Mouse (Mus musculus) forebrain, embryonic 13.5 days (tissue): ENCODE measurements around the gene H2-Q2. TPM values are rescaled to one million over a fixed set of nuclear protein-coding genes. Genes with fewer than 3 reads are reported as not detected.
"Not testable (repeated sequence)": the region's sequence is repeated elsewhere in the genome, so short reads cannot be mapped to it uniquely, and the experiment has no call there.

Experiments
- ATAC-seq: fragments of 200-750 bp; cut with Nextera tagmentation; 2 replicates; pipeline ENCODE4 v1.8.0; 2017
- H3K27ac ChIP-seq: fragments of 300-500 bp; sonication (generic); 2 replicates; pipeline ENCODE4 v1.5.1; 2015; ENCODE audit warnings: inconsistent platforms, mild to moderate bottlenecking, moderate library complexity
- H3K27me3 ChIP-seq: fragments of 300-500 bp; sonication (generic); 2 replicates; pipeline ENCODE4 v1.6.1; 2015; ENCODE audit warnings: mild to moderate bottlenecking, inconsistent platforms
- H3K36me3 ChIP-seq: fragments of 300-500 bp; sonication (generic); 2 replicates; pipeline ENCODE4 v1.6.1; 2015; ENCODE audit warnings: mild to moderate bottlenecking, inconsistent platforms; ENCODE audit not compliant: poor library complexity, severe bottlenecking
- H3K4me1 ChIP-seq: fragments of 300-500 bp; sonication (generic); 2 replicates; pipeline ENCODE4 v1.6.1; 2015; ENCODE audit warnings: inconsistent platforms
- H3K4me2 ChIP-seq: fragments of 300-500 bp; sonication (generic); 2 replicates; pipeline ENCODE4 v1.6.1; 2015; ENCODE audit warnings: inconsistent platforms, mild to moderate bottlenecking, moderate library complexity
- H3K4me3 ChIP-seq: fragments of 300-500 bp; sonication (generic); 2 replicates; pipeline ENCODE4 v1.5.1; 2015; ENCODE audit warnings: mild to moderate bottlenecking, inconsistent platforms
- H3K9ac ChIP-seq: fragments of 300-500 bp; sonication (generic); 2 replicates; pipeline ENCODE4 v1.6.1; 2015; ENCODE audit warnings: mild to moderate bottlenecking, inconsistent platforms
- H3K9me3 ChIP-seq: fragments of 300-500 bp; sonication (generic); replicated peaks from 2 replicates; pipeline ENCODE4 v1.6.1; 2016; ENCODE audit warnings: inconsistent platforms
- WGBS: fragments of 180-500 bp; shearing (Covaris S2); methylation state at CpG from one replicate; pipeline ENCODE4 v1.1.7; 2015; 5-methylcytosine and 5-hydroxymethylcytosine counted together
- polyA plus RNA-seq: library from polyadenylated mRNA; unstranded; fragments of >200 nt; fragmentation: Nextera tagmentation; extraction: Ambion mirVana; gene quantifications from 2 replicates; pipeline ENCODE4 v1.2.1, GENCODE M21; 2015

The H2-Q2 gene
- polyA plus RNA-seq, 1 experiment from 2014 or later = 0.14 TPM

GRCm38 (mm10) chr17:35326000-35326399 is 16.0 kb upstream of the H2-Q2 start:
- not testable (repeated sequence) for H3K9me3 ChIP-seq, ATAC-seq, H3K9ac ChIP-seq, H3K4me2 ChIP-seq, H3K4me3 ChIP-seq, H3K4me1 ChIP-seq, H3K36me3 ChIP-seq, H3K27ac ChIP-seq
- peaks cover 20% of the 10 kb centered on the region for H3K27me3 ChIP-seq

- H3K36me3 ChIP-seq, ATAC-seq, H3K27ac ChIP-seq, H3K4me1 ChIP-seq, H3K27me3 ChIP-seq, H3K4me2 ChIP-seq, H3K9ac ChIP-seq, H3K4me3 ChIP-seq, H3K9me3 ChIP-seq: not testable (repeated sequence)
- WGBS = 62% methylated on average over 3 of the region's 3 CpGs
Observed at GRCm38 (mm10) chr17:35329714-35330113, 12.3 kb upstream of the H2-Q2 start.

- H3K9ac ChIP-seq, H3K27ac ChIP-seq, H3K4me3 ChIP-seq, ATAC-seq, H3K27me3 ChIP-seq, H3K36me3 ChIP-seq, H3K4me2 ChIP-seq, H3K9me3 ChIP-seq, H3K4me1 ChIP-seq: not testable (repeated sequence)
- WGBS = 78% methylated on average over 6 of the region's 6 CpGs
Observed at GRCm38 (mm10) chr17:35331546-35331945, 10.5 kb upstream of the H2-Q2 start.

GRCm38 (mm10) chr17:35342711-35343476 is 852 bp downstream of the H2-Q2 start:
- H3K36me3 ChIP-seq = no peaks in the 10 kb centered on the region
- H3K4me3 ChIP-seq = peak overlapping the region; percentile 40
- H3K4me2 ChIP-seq = peak overlapping the region; percentile 68
- H3K27me3 ChIP-seq = peaks cover 56% of the 10 kb centered on the region
- WGBS = 3% methylated on average over 46 of the region's 46 CpGs
- H3K9me3 ChIP-seq = no peaks in the 10 kb centered on the region
- ATAC-seq = no peak
- H3K4me1 ChIP-seq = peaks cover 11% of the 10 kb centered on the region
- no peak overlapping the region for H3K27ac ChIP-seq
- H3K9ac ChIP-seq = peak overlapping the region; percentile 59

- H3K9ac ChIP-seq, H3K36me3 ChIP-seq, H3K4me2 ChIP-seq, H3K4me1 ChIP-seq, H3K27ac ChIP-seq, H3K4me3 ChIP-seq, ATAC-seq, H3K9me3 ChIP-seq: not testable (repeated sequence)
- H3K27me3 ChIP-seq = peaks cover 24% of the 10 kb centered on the region
Observed at GRCm38 (mm10) chr17:35347659-35348058, 5.6 kb downstream of the H2-Q2 start.

GRCm38 (mm10) chr17:35353275-35353674 is 11.2 kb downstream of the H2-Q2 start:
- not testable (repeated sequence) for H3K4me2 ChIP-seq, H3K27me3 ChIP-seq, H3K9me3 ChIP-seq, H3K9ac ChIP-seq, ATAC-seq, H3K4me1 ChIP-seq, H3K4me3 ChIP-seq, H3K36me3 ChIP-seq, H3K27ac ChIP-seq
- WGBS = 76% methylated on average over 6 of the region's 6 CpGs

- no peak overlapping the region for H3K9ac ChIP-seq
- WGBS = 84% methylated on average over 2 of the region's 2 CpGs
- H3K27me3 ChIP-seq = peaks cover 9% of the 10 kb centered on the region
- H3K27ac ChIP-seq = no peak overlapping the region
- no peaks in the 10 kb centered on the region for H3K36me3 ChIP-seq
- no peak overlapping the region for H3K4me3 ChIP-seq
- no peaks in the 10 kb centered on the region for H3K9me3 ChIP-seq
- peaks cover 3% of the 10 kb centered on the region for H3K4me1 ChIP-seq
- ATAC-seq = no peak
- H3K4me2 ChIP-seq = no peak overlapping the region
Observed at GRCm38 (mm10) chr17:35354071-35354470, 12.0 kb downstream of the H2-Q2 start.

- Histone ChIP-seq H3K4me1 (peaks cover 8% of the 10 kb centered on the region), H3K27me3 (peaks cover 18% of the 10 kb centered on the region), H3K36me3 (no peaks in the 10 kb centered on the region), H3K4me2 (no peak overlapping the region), H3K9me3 (no peaks in the 10 kb centered on the region), H3K9ac (no peak overlapping the region), H3K4me3 (no peak overlapping the region), H3K27ac (no peak overlapping the region)
- WGBS = 41% methylated on average over 1 of the region's 1 CpGs
- ATAC-seq = no peak
Observed at GRCm38 (mm10) chr17:35357086-35357485, 15.0 kb downstream of the H2-Q2 start.

- Histone ChIP-seq H3K4me1 (peaks cover 8% of the 10 kb centered on the region), H3K9ac (peak overlapping the region; percentile 46; the same call in 1 of the 2 replicates), H3K27me3 (peaks cover 18% of the 10 kb centered on the region), H3K4me3 (peak overlapping the region; percentile 35), H3K9me3 (peaks cover 12% of the 10 kb centered on the region; the same call in 1 of the 2 replicates), H3K4me2 (peak overlapping the region; percentile 68), H3K36me3 (no peaks in the 10 kb centered on the region), H3K27ac (no peak overlapping the region)
- no peak for ATAC-seq
- WGBS = 14% methylated on average over 34 of the region's 38 CpGs
Observed at GRCm38 (mm10) chr17:35358763-35359469, 16.9 kb downstream of the H2-Q2 start.

- 20% methylated on average over 21 of the region's 21 CpGs for WGBS
- H3K27ac ChIP-seq = no peak overlapping the region
- peaks cover 12% of the 10 kb centered on the region; the same call in 1 of the 2 replicates for H3K9me3 ChIP-seq
- H3K36me3 ChIP-seq = no peaks in the 10 kb centered on the region
- H3K4me1 ChIP-seq = peaks cover 8% of the 10 kb centered on the region
- peak overlapping the region; percentile 46; the same call in 1 of the 2 replicates for H3K9ac ChIP-seq
- H3K4me2 ChIP-seq = peak overlapping the region; percentile 68
- peaks cover 18% of the 10 kb centered on the region for H3K27me3 ChIP-seq
- no peak for ATAC-seq
- H3K4me3 ChIP-seq = peak overlapping the region; percentile 35
Observed at GRCm38 (mm10) chr17:35359470-35359862, 17.4 kb downstream of the H2-Q2 start.

GRCm38 (mm10) chr17:35379369-35379728 is 37.3 kb downstream of the H2-Q2 start, which contains the start of gene H2-Q4:
H2-Q4 (plus strand) TSS chr17:35379617.
- H3K9me3 ChIP-seq = no peaks in the 10 kb centered on the region
- under 1% methylated on average over 16 of the region's 16 CpGs for WGBS
- peak; percentile 68 for ATAC-seq

GRCm38 (mm10) chr17:35379729-35380451 is 37.8 kb downstream of the H2-Q2 start:
- H3K4me3 ChIP-seq = peak overlapping the region; percentile 55
- no peak overlapping the region for H3K27ac ChIP-seq
- peak overlapping the region; percentile 65 for H3K9ac ChIP-seq
- H3K27me3 ChIP-seq = 0 out of 2 replicates have a peak, but pooled peaks cover 4% of the 10 kb centered on the region
- peak; percentile 41; the same call in 1 of the 2 replicates for ATAC-seq
- H3K4me2 ChIP-seq = peak overlapping the region; percentile 93
- H3K36me3 ChIP-seq = no peaks in the 10 kb centered on the region
- H3K4me1 ChIP-seq = peaks cover 9% of the 10 kb centered on the region
- H3K9me3 ChIP-seq = no peaks in the 10 kb centered on the region
- WGBS = 1% methylated on average over 63 of the region's 70 CpGs

More at GRCm38 (mm10) chr17:35379369-35379728, 37.3 kb downstream of the H2-Q2 start, which contains the start of gene H2-Q4:
- Histone ChIP-seq H3K27ac (no peak within 1 kb of the TSS), H3K27me3 (0 out of 2 replicates have a peak, but pooled peaks cover 4% of the 10 kb centered on the region), H3K4me2 (peak within 1 kb of the TSS; percentile 93), H3K36me3 (no peaks in the 10 kb centered on the region), H3K4me3 (peak within 1 kb of the TSS; percentile 55), H3K9ac (peak within 1 kb of the TSS; percentile 65), H3K4me1 (peaks cover 9% of the 10 kb centered on the region)
